Mouse (Mus musculus) lung, embryonic 16.5 days (tissue): ENCODE results near the gene Pcp2. TPM values are rescaled to one million over a fixed set of nuclear protein-coding genes. Genes with fewer than 3 reads are reported as not detected.
"Not testable (repeated sequence)": the region's sequence is repeated elsewhere in the genome, so short reads cannot be mapped to it uniquely, and the experiment has no call there.

ENCODE experiments used
- ATAC-seq: fragments of 200-750 bp; cut with Nextera tagmentation; 2 replicates; pipeline ENCODE4 v1.8.0; 2017; ENCODE audit warnings: low read depth, mild to moderate bottlenecking, moderate library complexity
- H3K27ac ChIP-seq: fragments of 300-500 bp; sonication (generic); 2 replicates; pipeline ENCODE4 v1.5.1; 2014; ENCODE audit warnings: mild to moderate bottlenecking, control low read depth, low read length
- H3K27me3 ChIP-seq: fragments of 300-500 bp; sonication (generic); 2 replicates; pipeline ENCODE4 v1.6.1; 2014; ENCODE audit warnings: low read depth, low read length, mixed read lengths; ENCODE audit not compliant: control insufficient read depth, insufficient read depth
- H3K36me3 ChIP-seq: fragments of 300-500 bp; sonication (generic); 2 replicates; pipeline ENCODE4 v1.6.1; 2014; ENCODE audit warnings: low read length; ENCODE audit not compliant: control insufficient read depth, insufficient read depth
- H3K4me1 ChIP-seq: fragments of 300-500 bp; sonication (generic); replicated peaks from 2 replicates; pipeline ENCODE4 v1.6.1; 2014; ENCODE audit warnings: low read length, mixed read lengths; ENCODE audit not compliant: control insufficient read depth, insufficient read depth
- H3K4me2 ChIP-seq: fragments of 300-500 bp; sonication (generic); 2 replicates; pipeline ENCODE4 v1.6.1; 2014; ENCODE audit warnings: low read depth, low read length, control low read depth
- H3K4me3 ChIP-seq: fragments of 300-500 bp; sonication (generic); 2 replicates; pipeline ENCODE4 v1.5.1; 2014; ENCODE audit warnings: mild to moderate bottlenecking, low read length, control low read depth
- H3K9ac ChIP-seq: fragments of 300-500 bp; sonication (generic); 2 replicates; pipeline ENCODE4 v1.6.1; 2014; ENCODE audit warnings: low read length, control low read depth
- H3K9me3 ChIP-seq: fragments of 300-500 bp; sonication (generic); 2 replicates; pipeline ENCODE4 v1.6.1; 2016; ENCODE audit warnings: low read length; ENCODE audit not compliant: control insufficient read depth
- WGBS: fragments of 180-500 bp; shearing (Covaris S2); extraction: QIAGEN DNeasy Blood & Tissue Kit; methylation state at CpG from one replicate; pipeline ENCODE4 v1.1.7; 2014; 5-methylcytosine and 5-hydroxymethylcytosine counted together
- polyA plus RNA-seq: library from polyadenylated mRNA; unstranded; fragments of >200 nt; fragmentation: Nextera tagmentation; extraction: Ambion mirVana; gene quantifications from 2 replicates; pipeline ENCODE4 v1.2.1, GENCODE M21; 2015

Gene Pcp2
- polyA plus RNA-seq, 1 experiment from 2014 or later, result 0.10 TPM

DNA sequence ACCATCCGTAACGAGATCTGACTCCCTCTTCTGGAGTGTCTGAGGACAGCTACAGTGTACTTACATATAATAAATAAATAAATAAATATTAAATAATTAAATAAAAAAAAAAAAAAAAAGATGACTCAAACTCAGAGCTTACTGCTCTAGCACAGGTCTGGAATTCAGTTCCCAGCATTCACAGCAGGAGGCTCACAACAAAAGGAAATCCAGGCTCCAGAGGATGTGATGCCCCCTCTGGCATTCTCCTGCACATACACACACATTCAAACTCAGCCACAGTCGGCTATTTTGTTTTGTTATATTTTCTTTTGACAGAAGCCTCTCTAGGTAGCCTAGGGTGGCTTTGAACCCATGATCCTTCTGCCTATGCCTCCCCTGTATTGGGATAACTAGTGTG lies 43.4 kb downstream of the Pcp2 start:
- not testable (repeated sequence) for H3K4me3 ChIP-seq, H3K36me3 ChIP-seq, ATAC-seq, H3K27me3 ChIP-seq, H3K27ac ChIP-seq, H3K9ac ChIP-seq, H3K4me1 ChIP-seq, H3K4me2 ChIP-seq, H3K9me3 ChIP-seq
- WGBS, result 80% methylated on average over 1 of the region's 3 CpGs

DNA sequence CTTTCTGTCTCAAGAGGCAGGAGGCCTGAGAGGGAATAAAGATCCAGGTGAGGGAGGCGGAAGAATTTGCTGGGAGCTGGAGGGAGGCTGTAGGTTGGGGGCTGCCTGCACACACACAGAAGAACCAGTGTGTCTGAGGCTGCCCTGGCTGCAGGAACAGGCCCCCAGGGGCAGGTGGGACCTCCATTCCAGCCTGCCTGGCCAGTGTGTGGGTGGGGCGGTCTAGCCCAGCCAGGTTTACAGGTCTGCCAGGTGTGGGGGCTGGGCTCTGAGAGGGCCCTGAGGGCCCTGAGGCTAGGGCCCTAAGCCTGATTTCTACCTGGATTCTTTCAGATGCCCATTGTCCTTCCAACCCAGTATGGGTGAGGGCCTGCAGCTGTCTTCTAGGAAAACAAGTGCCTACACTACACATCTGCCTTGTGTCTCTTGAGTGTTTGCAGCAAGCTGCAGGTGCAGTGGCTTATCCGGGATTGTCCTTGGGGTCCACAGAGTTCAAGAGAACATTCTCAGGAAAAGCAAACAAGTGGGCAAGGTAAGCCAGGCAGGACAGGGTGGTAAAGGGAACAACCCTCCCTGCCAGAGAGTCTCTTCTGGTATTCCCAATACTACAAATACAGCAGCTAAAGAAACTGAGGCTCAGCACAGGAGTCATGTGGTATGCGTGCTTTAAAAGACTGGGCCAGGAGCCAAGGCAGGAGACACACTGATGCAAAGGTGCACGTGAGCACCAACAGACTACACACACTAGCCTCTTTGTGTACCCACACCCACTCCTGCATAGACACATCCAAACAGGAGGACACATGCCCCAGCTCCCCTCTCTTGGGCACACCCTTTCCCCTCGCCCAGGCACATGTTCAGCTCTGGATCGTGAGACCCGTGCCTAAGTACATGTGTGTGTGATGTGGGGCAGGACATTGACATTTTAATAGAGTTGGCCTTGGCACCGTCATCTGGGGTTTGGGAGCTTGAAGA lies 45.7 kb downstream of the Pcp2 start:
- H3K4me3 ChIP-seq, result no peak overlapping the region
- 63% methylated on average over 9 of the region's 9 CpGs for WGBS
- H3K27me3 ChIP-seq, result no peaks in the 10 kb centered on the region
- ATAC-seq, result peak; percentile 63
- H3K4me2 ChIP-seq, result no peak overlapping the region
- peak overlapping the region; percentile 46; the same call in 1 of the 2 replicates for H3K9ac ChIP-seq
- H3K9me3 ChIP-seq, result no peaks in the 10 kb centered on the region
- no peaks in the 10 kb centered on the region for H3K36me3 ChIP-seq
- peak overlapping the region; percentile 44 for H3K27ac ChIP-seq
- H3K4me1 ChIP-seq, result no peaks in the 10 kb centered on the region; the same call in 1 of the 2 replicates

DNA sequence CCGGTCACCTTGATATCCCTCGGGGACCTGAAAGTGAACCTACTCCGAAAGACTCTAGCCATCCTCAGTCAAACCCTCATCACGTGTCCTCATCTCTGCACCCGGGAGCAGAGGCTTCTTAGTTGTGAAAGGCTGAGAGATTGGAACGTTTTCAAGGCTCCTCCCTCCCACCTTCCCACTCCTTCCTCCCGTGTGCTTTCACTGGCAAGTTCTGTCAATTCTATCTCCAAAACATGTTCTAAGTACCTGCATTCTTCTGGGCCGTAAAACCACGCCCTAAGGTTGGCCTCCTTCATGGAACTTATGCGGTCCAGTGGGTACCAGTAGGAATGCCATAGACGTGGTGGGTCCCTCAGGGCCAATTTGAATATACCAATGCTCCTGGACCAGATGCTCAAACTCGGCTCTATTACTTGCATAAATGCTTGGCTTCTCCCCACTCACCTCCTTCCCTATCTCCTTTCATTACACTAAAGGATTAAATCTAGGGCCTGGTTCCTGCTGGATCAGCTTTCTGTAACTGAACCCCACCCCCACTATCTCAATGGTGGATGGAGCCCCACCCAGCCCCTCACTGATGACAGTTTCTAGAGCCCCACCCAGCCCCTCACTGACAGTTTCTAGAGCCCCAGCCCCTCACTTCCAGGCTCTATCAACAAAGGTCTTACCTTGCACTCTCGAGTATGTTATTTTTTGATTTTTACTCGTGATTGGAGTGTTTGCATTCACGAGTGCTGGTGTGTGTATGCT lies 49.0 kb downstream of the Pcp2 start:
- WGBS, result 55% methylated on average over 15 of the region's 15 CpGs
- H3K9me3 ChIP-seq, result no peaks in the 10 kb centered on the region
- no peak overlapping the region for H3K4me2 ChIP-seq
- H3K4me3 ChIP-seq, result no peak overlapping the region
- no peaks in the 10 kb centered on the region; the same call in 1 of the 2 replicates for H3K4me1 ChIP-seq
- no peaks in the 10 kb centered on the region for H3K27me3 ChIP-seq
- no peak overlapping the region for H3K27ac ChIP-seq
- ATAC-seq, result no peak
- no peak overlapping the region for H3K9ac ChIP-seq
- no peaks in the 10 kb centered on the region for H3K36me3 ChIP-seq

DNA sequence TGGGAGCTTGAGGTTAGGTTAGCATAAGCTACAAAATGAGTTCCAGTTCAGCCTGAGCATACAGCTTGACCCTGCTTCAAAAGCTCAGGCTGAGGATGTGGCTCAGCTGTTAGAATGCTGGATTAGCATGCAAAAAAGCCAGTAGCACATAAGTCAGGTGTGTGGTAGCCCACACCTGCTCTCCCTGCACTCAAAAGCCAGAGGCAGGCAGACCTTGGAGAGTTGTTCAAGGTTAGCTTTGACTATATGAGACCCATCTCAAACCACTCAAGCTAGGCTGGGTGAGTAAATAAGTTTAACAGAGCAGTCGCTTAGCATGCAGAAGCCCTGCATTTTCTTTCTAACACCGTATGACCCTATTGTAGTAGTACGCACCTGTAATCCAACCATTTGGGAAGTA lies 50.8 kb downstream of the Pcp2 start:
- ATAC-seq, result no peak
- Histone ChIP-seq H3K27ac (no peak overlapping the region), H3K4me3 (no peak overlapping the region), H3K9me3 (no peaks in the 10 kb centered on the region), H3K27me3 (no peaks in the 10 kb centered on the region), H3K4me1 (no peaks in the 10 kb centered on the region; the same call in 1 of the 2 replicates), H3K4me2 (no peak overlapping the region), H3K9ac (no peak overlapping the region), H3K36me3 (no peaks in the 10 kb centered on the region)
- WGBS, result 83% methylated on average over 3 of the region's 3 CpGs

Other genes with a start within 250 kb of the Pcp2 start
- gene Arhgef18, start 232.5 kb downstream of the Pcp2 start, polyA plus RNA-seq, result 6.9 and 7.6 TPM in 2 replicates
- 9.5 and 11.1 TPM in 2 replicates for gene Pex11g, start 157.9 kb downstream of the Pcp2 start, polyA plus RNA-seq
- not detected in 2 replicates for gene Tex45, start 154.7 kb downstream of the Pcp2 start, polyA plus RNA-seq
- 39.1 and 41.8 TPM in 2 replicates for gene Zfp358, start 132.4 kb downstream of the Pcp2 start, polyA plus RNA-seq
- 48.0 and 53.0 TPM in 2 replicates for gene Mcoln1, start 125.1 kb downstream of the Pcp2 start, polyA plus RNA-seq
- gene Pnpla6, start 110.2 kb downstream of the Pcp2 start, polyA plus RNA-seq, result 27.3 and 30.9 TPM in 2 replicates
- 1.1 and 2.2 TPM in 2 replicates for gene C330021F23Rik, start 57.6 kb downstream of the Pcp2 start, polyA plus RNA-seq
- gene Camsap3, start 38.3 kb downstream of the Pcp2 start, polyA plus RNA-seq, result 6.9 and 7.7 TPM in 2 replicates
- 56.1 and 56.3 TPM in 2 replicates for gene Xab2, start 4.2 kb downstream of the Pcp2 start, polyA plus RNA-seq
- gene Pet100, start 4.0 kb downstream of the Pcp2 start, polyA plus RNA-seq, result 97.8 and 111 TPM in 2 replicates
- 91.6 and 112 TPM in 2 replicates for gene Stxbp2, start 5.4 kb upstream of the Pcp2 start, polyA plus RNA-seq
- gene Retn, start 30.2 kb upstream of the Pcp2 start, polyA plus RNA-seq, result 0.18 TPM in 1 of 2 replicates, not detected in the other
- gene Mcemp1, start 40.2 kb upstream of the Pcp2 start, polyA plus RNA-seq, result 2.8 and 4.2 TPM in 2 replicates
- 10.0 and 10.6 TPM in 2 replicates for gene Fcor, start 46.8 kb upstream of the Pcp2 start, polyA plus RNA-seq
- 36.4 and 38.2 TPM in 2 replicates for gene Trappc5, start 50.8 kb upstream of the Pcp2 start, polyA plus RNA-seq
- 0.15 and 0.18 TPM in 2 replicates for gene Fcer2a, start 68.6 kb upstream of the Pcp2 start, polyA plus RNA-seq
- 0.43 and 0.62 TPM in 2 replicates for gene Clec4g, start 95.1 kb upstream of the Pcp2 start, polyA plus RNA-seq
- 0.30 and 0.47 TPM in 2 replicates for gene Cd209a, start 123.4 kb upstream of the Pcp2 start, polyA plus RNA-seq
- gene Cd209e, start 228.8 kb upstream of the Pcp2 start, polyA plus RNA-seq, result not detected in 2 replicates